Mouse (Mus musculus) lung, embryonic 14.5 days (tissue): ENCODE data around the gene H2al1d. TPM values are rescaled to one million over a fixed set of nuclear protein-coding genes. Genes with fewer than 3 reads are reported as not detected.
"Not testable (repeated sequence)": the region's sequence is repeated elsewhere in the genome, so short reads cannot be mapped to it uniquely, and the experiment has no call there.

ENCODE experiments used
- ATAC-seq: fragments of 200-750 bp; cut with Nextera tagmentation; 2 replicates; pipeline ENCODE4 v1.8.0; 2017; ENCODE audit warnings: mild to moderate bottlenecking, moderate TSS enrichment, moderate library complexity; ENCODE audit not compliant: insufficient read depth
- DNase-seq: peaks from one replicate; pipeline ENCODE4 v3.0.0-alpha.2; 2015
- H3K27ac ChIP-seq: fragments of 300-500 bp; sonication (generic); 2 replicates; pipeline ENCODE4 v1.5.1; 2014; ENCODE audit warnings: low read depth, mild to moderate bottlenecking, moderate library complexity
- H3K27me3 ChIP-seq: fragments of 300-500 bp; sonication (generic); 2 replicates; pipeline ENCODE4 v1.6.1; 2014; ENCODE audit warnings: low read length, control low read depth; ENCODE audit not compliant: insufficient read depth
- H3K36me3 ChIP-seq: fragments of 300-500 bp; sonication (generic); 2 replicates; pipeline ENCODE4 v1.6.1; 2014; ENCODE audit warnings: control low read depth; ENCODE audit not compliant: insufficient read depth
- H3K4me1 ChIP-seq: fragments of 300-500 bp; sonication (generic); 2 replicates; pipeline ENCODE4 v1.6.1; 2014; ENCODE audit warnings: antibody characterized with exemption, control low read depth; ENCODE audit not compliant: insufficient read depth
- H3K4me2 ChIP-seq: fragments of 300-500 bp; sonication (generic); 2 replicates; pipeline ENCODE4 v1.6.1; 2014; ENCODE audit warnings: mild to moderate bottlenecking
- H3K4me3 ChIP-seq: fragments of 300-500 bp; sonication (generic); 2 replicates; pipeline ENCODE4 v1.5.1; 2014; ENCODE audit warnings: low read depth, low read length
- H3K9ac ChIP-seq: fragments of 300-500 bp; sonication (generic); 2 replicates; pipeline ENCODE4 v1.6.1; 2014
- H3K9me3 ChIP-seq: fragments of 300-500 bp; sonication (generic); 2 replicates; pipeline ENCODE4 v1.6.1; 2016; ENCODE audit warnings: low read depth, low read length, control low read depth
- CTCF ChIP-seq: IDR thresholded peaks from 2 replicates; pipeline ENCODE4 v1.5.1; 2016; ENCODE audit warnings: antibody characterized with exemption, low read depth
- WGBS: fragments of 180-500 bp; shearing (Covaris S2); extraction: QIAGEN DNeasy Blood & Tissue Kit; methylation state at CpG from one replicate; pipeline ENCODE4 v1.1.7; 2014; 5-methylcytosine and 5-hydroxymethylcytosine counted together
- polyA plus RNA-seq: library from polyadenylated mRNA; unstranded; fragments of >200 nt; fragmentation: Nextera tagmentation; extraction: Ambion mirVana; gene quantifications from 2 replicates; pipeline ENCODE4 v1.2.1, GENCODE M21; 2014

The H2al1d gene
- polyA plus RNA-seq, 1 experiment from 2014 or later = not detected

DNA sequence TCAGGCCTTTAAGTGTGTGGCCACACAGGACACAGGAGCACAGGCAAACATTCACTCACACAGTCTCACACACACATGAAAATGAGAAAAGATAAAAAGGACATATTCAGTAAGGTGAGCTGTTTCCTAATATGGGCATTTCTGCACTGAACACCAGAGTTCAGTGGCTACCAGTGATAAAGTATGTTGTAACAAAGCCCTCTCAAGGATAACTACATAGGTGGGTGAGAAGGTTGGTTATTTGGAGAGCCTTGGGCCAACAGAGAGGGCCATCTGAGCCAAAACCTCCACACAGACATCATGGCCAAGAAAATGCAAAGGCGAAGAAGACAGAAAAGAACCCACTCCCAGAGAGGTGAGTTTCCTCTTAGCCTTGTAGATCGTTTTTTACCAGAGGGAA, 18.9 kb downstream of the H2al1d start, which contains the start of gene H2al1j:
H2al1j (plus strand) TSS at position 301 of the 400 bp plus-strand sequence.
- H3K36me3 ChIP-seq, DNase-seq, ATAC-seq, H3K9ac ChIP-seq, H3K4me2 ChIP-seq, H3K9me3 ChIP-seq, H3K4me3 ChIP-seq, H3K27me3 ChIP-seq, H3K27ac ChIP-seq, H3K4me1 ChIP-seq: not testable (repeated sequence)
- WGBS = 89% methylated on average over 2 of the region's 2 CpGs

DNA sequence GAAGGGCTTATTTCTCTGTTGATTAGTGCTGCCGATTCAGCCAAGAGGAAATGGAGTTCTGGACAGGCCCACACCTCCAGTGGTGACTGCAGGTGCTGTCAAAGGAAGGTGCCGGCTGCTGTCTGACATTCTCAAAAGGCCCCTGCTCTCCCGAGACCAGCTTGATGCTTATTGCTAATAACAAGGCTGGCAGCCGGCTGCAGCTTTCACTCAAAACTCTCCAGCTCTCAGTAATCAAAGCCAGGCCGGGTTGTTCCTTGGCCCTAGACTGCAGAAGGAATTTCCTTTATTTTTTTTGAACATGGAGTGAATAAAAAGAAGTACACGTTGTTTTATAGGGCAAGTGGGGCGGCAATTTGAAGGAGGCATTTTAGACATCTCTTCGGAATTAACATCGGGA, 37.1 kb downstream of the H2al1d start:
- TF ChIP-seq CTCF = no peak
- 54% methylated on average over 9 of the region's 9 CpGs for WGBS
- no peak overlapping the region for H3K27ac ChIP-seq
- no peak overlapping the region for H3K4me2 ChIP-seq
- no peaks in the 10 kb centered on the region for H3K4me1 ChIP-seq
- no peaks in the 10 kb centered on the region for H3K27me3 ChIP-seq
- H3K36me3 ChIP-seq = no peaks in the 10 kb centered on the region
- H3K4me3 ChIP-seq = no peak overlapping the region
- no peak overlapping the region for H3K9ac ChIP-seq
- H3K9me3 ChIP-seq = no peaks in the 10 kb centered on the region
- no peak for ATAC-seq
- peak; percentile 6 for DNase-seq

DNA sequence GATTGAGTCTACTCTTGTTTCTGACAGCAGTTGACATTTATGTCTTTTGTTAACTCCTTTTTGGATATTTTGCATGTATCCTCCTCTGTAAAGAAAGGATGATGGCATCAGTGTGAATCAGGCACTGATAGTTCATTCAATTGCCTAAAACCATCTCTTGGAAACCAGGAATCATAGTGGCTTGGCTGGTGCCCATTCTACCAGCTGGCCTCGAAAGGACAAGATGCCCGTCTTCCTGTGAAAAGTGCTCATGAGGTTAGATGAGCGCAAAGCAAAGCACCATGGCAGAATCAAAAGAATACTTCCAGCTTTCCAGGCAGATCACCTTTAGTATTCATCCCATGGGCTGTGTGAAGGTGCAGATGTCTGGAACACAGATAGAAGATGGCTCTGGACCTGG, 38.1 kb downstream of the H2al1d start:
- Histone ChIP-seq H3K27me3 (no peaks in the 10 kb centered on the region), H3K4me3 (no peak overlapping the region), H3K4me1 (no peaks in the 10 kb centered on the region), H3K9ac (no peak overlapping the region), H3K9me3 (no peaks in the 10 kb centered on the region), H3K36me3 (no peaks in the 10 kb centered on the region), H3K27ac (no peak overlapping the region), H3K4me2 (no peak overlapping the region)
- 85% methylated on average over 3 of the region's 3 CpGs for WGBS
- no peak for ATAC-seq
- no peak for TF ChIP-seq CTCF
- no peak for DNase-seq

Other genes with a start within 250 kb of the H2al1d start
- not detected in 2 replicates for gene H2al1a, start 9.6 kb upstream of the H2al1d start, polyA plus RNA-seq
- not detected in 2 replicates for gene H2al1b, start 6.4 kb upstream of the H2al1d start, polyA plus RNA-seq
- not detected in 2 replicates for gene H2al1c, start 3.2 kb upstream of the H2al1d start, polyA plus RNA-seq
- not detected in 2 replicates for gene H2al1e, start 3.1 kb downstream of the H2al1d start, polyA plus RNA-seq
- not detected in 2 replicates for gene H2al1f, start 6.3 kb downstream of the H2al1d start, polyA plus RNA-seq
- not detected in 2 replicates for gene H2al1g, start 9.4 kb downstream of the H2al1d start, polyA plus RNA-seq
- gene H2al1h, start 12.7 kb downstream of the H2al1d start, polyA plus RNA-seq = not detected in 2 replicates
- gene H2al1i, start 15.8 kb downstream of the H2al1d start, polyA plus RNA-seq = not detected in 2 replicates
- not detected in 2 replicates for gene H2al1j, start 19.0 kb downstream of the H2al1d start, polyA plus RNA-seq